Mouse (Mus musculus) megakaryocyte, adult 5-6 weeks (primary cell): ENCODE data around the gene Fancg. TPM values are rescaled to one million over a fixed set of nuclear protein-coding genes. Genes with fewer than 3 reads are reported as not detected.
A peak's percentile ranks its signal among the peaks of the same experiment; 100 is the strongest.

ENCODE experiments used
- ATAC-seq: 2 replicates; pipeline ENCODE4 v1.8.0; 2016; ENCODE audit warnings: mild to moderate bottlenecking, inconsistent platforms; ENCODE audit not compliant: poor library complexity, severe bottlenecking
- total RNA-seq, 2 experiments: library from RNA; stranded (forward) in 1 of 2; stranded (reverse) in 1 of 2; fragments of 153-499, 151-499 nt in 1 of 2; fragments of 221-1000, 200-1000 nt in 1 of 2; gene quantifications; 2 replicates each; pipeline versions ENCODE4 v1.2.3 to v1.2.4; 2015 to 2017

The Fancg gene
- total RNA-seq, 2 experiments from 2014 or later = 12.5 to 13.0 TPM

- ATAC-seq = no peak
These were observed 25.5 kb upstream of the Fancg start for GRCm38 (mm10) chr4:43035851-43036250.

DNA sequence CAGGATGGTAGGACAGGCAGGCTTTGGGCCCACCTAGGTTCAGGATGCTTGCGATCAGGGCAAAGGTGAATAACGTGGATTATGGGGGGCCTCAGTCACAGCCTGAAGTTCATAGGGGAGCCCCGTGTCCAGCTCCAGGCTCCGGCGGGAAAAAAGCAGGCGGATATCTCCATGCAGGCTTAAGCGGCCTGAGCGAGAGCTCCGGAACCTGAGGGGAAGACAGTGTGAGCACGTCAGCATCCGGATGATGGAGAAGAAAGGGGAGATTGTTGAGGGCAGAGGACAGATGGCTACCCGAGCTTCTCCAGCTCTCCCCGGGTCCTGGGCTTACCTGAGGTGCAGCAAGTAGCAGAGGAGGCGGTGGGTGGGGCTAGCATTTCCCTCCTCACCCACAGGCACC is 23.2 kb upstream of the Fancg start:
- no peak for ATAC-seq

GRCm38 (mm10) chr4:43032501-43032900 is 22.2 kb upstream of the Fancg start:
- no peak for ATAC-seq

DNA sequence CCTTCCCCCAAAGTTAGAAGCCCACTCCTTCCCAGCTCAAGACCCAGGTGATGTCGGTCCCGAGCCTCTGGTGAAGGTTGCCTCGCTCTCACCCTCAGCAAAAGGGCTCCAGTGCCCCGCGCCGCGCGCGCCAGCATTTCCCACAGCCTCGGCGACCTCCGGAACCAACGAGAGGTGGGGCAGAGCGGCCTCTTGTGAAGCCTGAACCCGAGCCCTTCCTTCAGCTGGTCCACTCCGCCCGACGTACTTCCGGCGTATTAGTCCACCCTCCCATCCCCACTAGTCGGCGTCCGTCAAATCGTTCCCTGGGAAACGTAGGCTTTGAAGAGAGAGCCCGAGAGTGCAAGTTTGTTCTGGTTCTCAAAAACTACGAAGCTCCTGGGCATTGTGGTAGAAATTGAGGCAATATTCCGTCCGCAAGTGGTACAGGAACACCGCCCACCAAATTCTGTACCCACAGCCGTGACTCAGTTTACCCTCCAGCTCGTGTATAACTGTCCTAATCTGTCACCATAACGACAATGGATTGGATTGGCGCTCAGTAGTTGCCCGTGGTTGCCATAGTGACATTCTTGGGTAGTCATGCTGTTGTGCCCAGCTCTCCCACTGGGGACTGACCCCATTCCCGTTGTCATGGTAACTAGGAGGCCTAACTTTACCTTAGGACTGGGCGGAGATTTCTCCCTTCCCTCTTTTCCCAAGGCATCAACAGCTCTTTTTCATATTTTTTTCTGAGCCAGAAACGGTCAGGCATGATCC is 21.1 kb upstream of the Fancg start, which contains the start of gene Stoml2:
Stoml2 (minus strand) TSS at position 474 of the 759 bp plus-strand sequence.
- peak; percentile 99 for ATAC-seq

GRCm38 (mm10) chr4:43030780-43031230 is 20.5 kb upstream of the Fancg start:
- ATAC-seq = peak; percentile 41

DNA sequence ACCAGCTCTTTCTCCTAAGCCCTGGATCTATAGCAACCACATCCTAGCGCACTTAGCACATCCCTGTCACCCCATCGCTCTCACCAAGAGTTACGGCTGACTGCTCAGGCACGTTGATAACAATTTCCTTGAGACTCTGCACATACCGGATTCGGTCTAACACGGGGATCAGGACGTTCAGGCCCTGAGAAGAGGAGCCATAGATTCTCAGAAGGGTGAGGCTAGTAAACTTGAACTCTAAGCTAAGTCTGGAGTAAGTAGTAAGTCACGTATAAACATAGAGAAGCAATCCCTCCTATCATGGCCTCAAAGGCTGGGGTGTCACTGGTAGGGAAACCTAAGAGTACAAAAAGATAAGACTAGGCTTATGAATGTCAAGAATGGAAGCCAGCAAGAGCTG is 20.0 kb upstream of the Fancg start:
- ATAC-seq = no peak

DNA sequence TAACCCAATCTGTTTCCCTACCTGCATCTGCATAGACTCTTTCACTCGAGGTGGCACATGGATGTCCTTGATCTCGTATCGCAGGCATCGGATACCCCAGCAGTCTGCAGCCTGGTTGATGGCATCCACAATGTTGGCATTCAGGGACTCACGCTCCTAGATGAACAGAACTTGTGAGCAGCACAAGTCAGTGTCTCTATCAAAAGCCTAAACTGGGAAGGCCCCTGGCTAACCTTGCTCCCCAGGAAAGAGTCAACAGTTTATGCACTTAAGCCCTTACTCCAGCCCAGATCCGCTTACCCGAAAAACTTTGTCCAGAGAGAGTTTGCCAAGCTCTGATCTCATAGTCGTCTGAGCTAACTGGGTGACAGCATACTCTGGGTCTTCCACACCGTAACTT is 19.4 kb upstream of the Fancg start:
- ATAC-seq = no peak

GRCm38 (mm10) chr4:43029121-43029520 is 18.8 kb upstream of the Fancg start:
- no peak for ATAC-seq

DNA sequence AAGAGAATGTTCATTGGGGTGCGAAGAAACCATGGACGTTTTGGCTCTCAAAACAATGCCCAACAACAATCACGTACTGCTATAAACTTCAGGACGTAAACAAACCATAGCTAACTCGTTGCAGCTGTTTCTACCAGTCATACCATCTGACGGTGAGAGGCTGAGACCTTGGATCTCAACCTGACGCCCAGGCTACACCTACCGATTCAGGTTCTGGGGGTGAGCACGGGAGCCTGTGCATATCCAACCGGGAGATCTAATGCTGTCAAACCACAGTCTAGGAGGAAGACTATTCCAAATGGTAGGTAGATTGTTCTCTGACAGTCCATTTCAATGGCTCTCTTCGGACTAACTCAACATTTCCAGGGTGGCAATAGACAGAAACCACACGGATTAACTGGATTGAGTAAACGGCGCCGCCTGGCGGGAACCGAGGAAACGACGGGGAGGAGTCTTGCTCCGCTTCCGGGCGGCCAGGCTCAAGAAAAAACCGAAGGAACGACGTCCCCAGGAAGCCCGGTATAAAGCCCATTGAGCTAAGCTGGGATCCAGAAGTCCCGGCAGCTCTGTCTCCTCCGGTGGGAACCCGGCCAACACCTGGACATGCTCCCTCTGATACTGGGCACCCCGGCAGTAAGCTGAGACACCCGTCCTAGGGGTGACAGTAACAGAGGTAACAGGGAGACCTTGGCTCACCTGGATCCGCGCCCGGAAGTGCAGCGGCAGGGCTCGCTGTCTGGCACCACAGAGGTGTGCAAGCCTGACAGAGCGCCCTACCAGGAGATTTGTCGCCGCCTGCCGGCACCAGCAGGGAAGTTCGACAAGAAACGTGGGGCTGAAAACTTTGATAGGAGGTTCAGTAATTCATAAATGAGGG is 15.0 kb upstream of the Fancg start, which contains the start of gene Pigo:
Pigo (minus strand) TSS at position 736 of the 877 bp plus-strand sequence.
- ATAC-seq = peak; percentile 96

GRCm38 (mm10) chr4:43024673-43025072 is 14.4 kb upstream of the Fancg start:
- no peak for ATAC-seq

GRCm38 (mm10) chr4:43021341-43021740 is 11.0 kb upstream of the Fancg start:
- no peak for ATAC-seq

DNA sequence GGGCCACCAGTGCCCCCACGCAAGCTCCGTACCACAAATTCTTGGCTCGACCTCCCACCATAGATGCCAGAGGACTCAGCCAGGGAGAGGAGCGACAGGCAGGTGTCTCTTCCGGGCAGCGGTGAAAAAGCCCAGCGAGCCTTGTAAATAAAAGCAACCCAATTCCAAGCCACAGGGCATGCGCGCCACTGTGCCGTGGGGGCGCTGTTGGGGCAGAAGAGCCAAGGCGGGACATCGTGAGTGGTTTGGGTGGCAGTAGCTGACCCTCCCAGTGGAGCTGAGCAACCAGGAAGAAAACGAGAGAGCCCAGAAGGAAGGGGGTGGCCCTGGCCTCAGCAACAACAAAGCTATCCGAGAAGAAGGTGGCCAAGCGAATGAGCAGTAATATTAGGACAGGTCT is 10.6 kb upstream of the Fancg start:
- ATAC-seq = no peak

GRCm38 (mm10) chr4:43019641-43020465 is 9.5 kb upstream of the Fancg start:
- no peak for ATAC-seq

GRCm38 (mm10) chr4:43019176-43019575 is 8.9 kb upstream of the Fancg start:
- no peak for ATAC-seq

DNA sequence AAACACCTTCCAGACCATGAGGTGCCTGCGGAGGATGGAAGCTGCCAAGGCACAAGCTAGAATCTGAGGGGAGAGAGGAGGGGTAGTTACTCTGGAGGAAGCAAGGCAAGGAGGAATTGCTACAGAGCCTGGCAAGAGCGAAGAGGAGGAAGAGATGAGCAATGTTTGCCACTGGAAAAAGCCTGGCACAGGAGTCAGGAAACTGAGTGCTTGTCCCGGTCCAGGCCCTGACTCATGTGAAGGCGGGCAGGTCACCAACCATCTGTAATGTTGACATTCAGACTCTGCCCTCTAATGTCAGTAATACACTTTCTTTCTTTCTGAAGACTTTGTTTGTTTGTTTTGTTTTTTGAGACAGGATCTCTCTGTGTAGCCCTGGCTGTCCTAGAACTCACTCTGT is 7.8 kb upstream of the Fancg start:
- no peak for ATAC-seq

DNA sequence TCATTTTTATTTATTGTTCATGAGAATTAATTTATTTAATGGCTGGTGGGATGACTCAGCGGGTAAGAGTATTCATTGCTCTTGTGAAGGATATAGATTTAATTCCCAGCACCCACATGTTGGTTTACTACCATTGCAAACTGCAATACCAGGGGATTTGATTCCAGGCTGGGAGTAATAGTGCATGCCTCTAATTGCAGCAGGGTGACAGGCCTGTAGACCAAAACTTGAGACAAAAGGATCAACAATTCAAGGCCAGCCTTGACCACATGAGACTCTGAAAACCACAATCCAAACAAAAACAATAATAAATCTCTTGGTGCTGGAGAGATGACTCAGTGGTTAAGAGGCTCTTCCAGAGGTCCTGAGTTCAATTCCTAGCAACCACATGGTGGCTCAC is 1.8 kb upstream of the Fancg start:
- no peak for ATAC-seq

GRCm38 (mm10) chr4:43005765-43006164 is 4.5 kb downstream of the Fancg start:
- ATAC-seq = peak; percentile 63

GRCm38 (mm10) chr4:43004951-43005350 is 5.4 kb downstream of the Fancg start:
- ATAC-seq = no peak

- ATAC-seq = no peak
These were observed 7.4 kb downstream of the Fancg start for GRCm38 (mm10) chr4:43002756-43003439.

DNA sequence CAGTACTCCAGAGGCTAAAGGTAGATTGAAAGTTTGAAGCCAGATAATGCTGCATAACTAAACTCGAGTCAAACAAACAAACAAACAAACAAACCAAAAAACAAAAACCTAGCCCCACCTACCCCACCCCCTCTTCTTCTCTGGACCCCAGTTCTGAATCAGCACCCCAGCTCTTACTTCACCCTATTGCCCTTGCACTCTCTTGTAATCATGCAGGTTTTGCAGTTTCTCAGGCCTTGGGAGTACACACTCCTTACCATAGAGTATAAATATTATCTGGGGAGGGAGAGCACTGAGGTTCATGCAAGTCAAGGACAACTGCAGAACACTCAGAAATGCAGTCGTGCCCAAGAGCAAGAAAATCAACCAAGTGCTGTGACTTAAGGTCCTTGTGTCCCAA is 9.0 kb downstream of the Fancg start:
- no peak for ATAC-seq
